In the genomic region with DNA sequence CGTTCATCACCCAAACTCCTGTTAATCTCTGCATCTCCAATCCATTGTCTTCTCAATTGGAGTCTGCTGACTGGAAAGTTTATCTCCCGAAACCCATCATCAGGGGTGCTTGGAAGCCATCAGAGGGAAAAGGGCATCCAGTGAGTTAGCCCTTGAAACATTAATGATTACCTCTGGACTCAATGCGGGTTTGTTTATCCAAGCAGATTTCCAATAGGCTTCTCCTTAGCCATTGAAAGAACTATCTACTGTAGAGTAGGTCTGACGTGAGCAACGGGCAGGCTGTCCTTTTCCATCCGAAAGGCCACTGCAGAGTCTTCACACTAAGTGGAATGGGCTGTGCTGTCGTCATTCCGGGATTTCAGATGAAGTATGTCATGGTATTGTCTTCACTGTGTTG, we compare ENCODE assay signal across 23 mouse cellular contexts.
"Had no signal": no experiment of that assay in that cellular context is flagged by ENCODE, and none has a peak within 500 bp of the region (broad histone marks: within the 10 kb centered on the region; RNA-seq: fewer than 3 reads in every experiment).

No protein-coding gene starts in this region.

- H3K9ac ChIP-seq: forebrain, postnatal 0 days; heart, embryonic 13.5 days; heart, embryonic 15.5 days; hindbrain, embryonic 13.5 days; hindbrain, embryonic 15.5 days; limb, embryonic 13.5 days; limb, embryonic 15.5 days; liver, embryonic 13.5 days; liver, embryonic 15.5 days had no signal

- H3K27me3 ChIP-seq: hindbrain, embryonic 15.5 days; limb, embryonic 15.5 days had no signal

- H3K4me1 ChIP-seq: hindbrain, embryonic 15.5 days had no signal

- H3K4me3 ChIP-seq: heart, embryonic 10.5 days; heart, embryonic 13.5 days; heart, embryonic 15.5 days; hindbrain, embryonic 13.5 days; hindbrain, embryonic 15.5 days; limb, embryonic 15.5 days; liver, embryonic 13.5 days; liver, embryonic 15.5 days had no signal

- H3K9me3 ChIP-seq: heart, embryonic 10.5 days; heart, embryonic 13.5 days; heart, embryonic 15.5 days; hindbrain, embryonic 13.5 days; hindbrain, embryonic 15.5 days; limb, embryonic 13.5 days; limb, embryonic 15.5 days; liver, embryonic 13.5 days; liver, embryonic 15.5 days had no signal

- DNase-seq: forebrain, postnatal 0 days; gastrocnemius, postnatal 14 days; gastrocnemius, postnatal 36 days; heart, adult 18-20 months; heart, postnatal 14 days; heart, postnatal 36 days; kidney, adult 11 months; kidney, postnatal 10 days; kidney, postnatal 25 days; layer of hippocampus, adult 9-11 months; layer of hippocampus, postnatal 36 days; left cerebral cortex, postnatal 4 days; liver, embryonic 13.5 days had no signal

- ATAC-seq: forebrain, postnatal 0 days; hindbrain, postnatal 0 days; intestine, embryonic 16.5 days had no signal

- H3K36me3 ChIP-seq: heart, embryonic 10.5 days; heart, embryonic 13.5 days; heart, embryonic 15.5 days; hindbrain, embryonic 13.5 days; hindbrain, embryonic 15.5 days; limb, embryonic 13.5 days; limb, embryonic 15.5 days; liver, embryonic 13.5 days; liver, embryonic 15.5 days had no signal

- H3K27ac ChIP-seq: heart, embryonic 10.5 days; heart, embryonic 13.5 days; heart, embryonic 15.5 days; hindbrain, embryonic 13.5 days; hindbrain, embryonic 15.5 days; hindbrain, postnatal 0 days; limb, embryonic 13.5 days; liver, embryonic 13.5 days; liver, embryonic 15.5 days had no signal

- H3K4me2 ChIP-seq: heart, embryonic 13.5 days; heart, embryonic 15.5 days; hindbrain, embryonic 13.5 days; limb, embryonic 15.5 days; liver, embryonic 13.5 days had no signal
